Mouse (Mus musculus) monocyte, adult 5-6 weeks (primary cell): ENCODE measurements at regions not wholly inside any gene's neighbourhood (a gene's known extent, or its start where the extent isn't known, plus 50 kb on each side); places are given as distances from the start of the nearest gene placed in this dataset.

Experiments used
- ATAC-seq: fragments of 153-309, 156-312 bp; replicated peaks from 2 replicates; pipeline ENCODE4 v1.8.0; 2017; ENCODE audit warnings: mild to moderate bottlenecking; ENCODE audit not compliant: low TSS enrichment, insufficient number of reproducible peaks, severe bottlenecking, poor library complexity, low FRiP score

GRCm38 (mm10) chr7:124784995-124785394 lies 659.5 kb upstream of the Kdm8 start:
- no peak for ATAC-seq

GRCm38 (mm10) chr7:124785896-124786295 lies 658.6 kb upstream of the Kdm8 start:
- ATAC-seq = no peak

GRCm38 (mm10) chr7:124788781-124789180 lies 655.7 kb upstream of the Kdm8 start:
- ATAC-seq = no peak

GRCm38 (mm10) chr7:124803101-124803500 lies 641.4 kb upstream of the Kdm8 start:
- no peak for ATAC-seq

- no peak for ATAC-seq
These were observed 609.8 kb upstream of the Kdm8 start for GRCm38 (mm10) chr7:124834692-124835091.

GRCm38 (mm10) chr7:124836531-124836930 lies 607.9 kb upstream of the Kdm8 start:
- no peak for ATAC-seq

GRCm38 (mm10) chr7:124855056-124855455 lies 589.4 kb upstream of the Kdm8 start:
- ATAC-seq = no peak

GRCm38 (mm10) chr7:124857106-124857505 lies 587.4 kb upstream of the Kdm8 start:
- ATAC-seq = no peak

- ATAC-seq = no peak
These were observed 583.1 kb upstream of the Kdm8 start for GRCm38 (mm10) chr7:124861397-124861796.

GRCm38 (mm10) chr7:124868133-124868603 lies 576.3 kb upstream of the Kdm8 start:
- ATAC-seq = no peak

- no peak for ATAC-seq
These were observed 575.9 kb upstream of the Kdm8 start for GRCm38 (mm10) chr7:124868621-124869020.

GRCm38 (mm10) chr7:124880771-124881170 lies 563.7 kb upstream of the Kdm8 start:
- no peak for ATAC-seq

- no peak for ATAC-seq
These were observed 537.2 kb upstream of the Kdm8 start for GRCm38 (mm10) chr7:124907233-124907632.

- ATAC-seq = no peak
These were observed 536.7 kb upstream of the Kdm8 start for GRCm38 (mm10) chr7:124907662-124908296.

GRCm38 (mm10) chr7:124914061-124914460 lies 530.4 kb upstream of the Kdm8 start:
- no peak for ATAC-seq

- no peak for ATAC-seq
These were observed 530.0 kb upstream of the Kdm8 start for GRCm38 (mm10) chr7:124914479-124914878.

- no peak for ATAC-seq
These were observed 529.5 kb upstream of the Kdm8 start for GRCm38 (mm10) chr7:124914972-124915371.

- ATAC-seq = no peak
These were observed 528.8 kb upstream of the Kdm8 start for GRCm38 (mm10) chr7:124915637-124916036.

GRCm38 (mm10) chr7:124917606-124918120 lies 526.8 kb upstream of the Kdm8 start:
- ATAC-seq = no peak

- no peak for ATAC-seq
These were observed 521.7 kb upstream of the Kdm8 start for GRCm38 (mm10) chr7:124922806-124923205.

GRCm38 (mm10) chr7:124933573-124933972 lies 510.9 kb upstream of the Kdm8 start:
- no peak for ATAC-seq
